Mouse (Mus musculus) testis, adult 2 months (tissue): ENCODE measurements around the gene Acot7.

ENCODE experiments used
- CTCF ChIP-seq: fragments of 200-500 bp; IDR thresholded peaks from 2 replicates; pipeline ENCODE4 v1.5.1; 2012; ENCODE audit warnings: low read depth, mild to moderate bottlenecking, inconsistent platforms, low read length, moderate library complexity; ENCODE audit not compliant: control insufficient read depth, insufficient read depth, insufficient replicate concordance
- POLR2A ChIP-seq: fragments of 200-500 bp; IDR thresholded peaks from 2 replicates; pipeline ENCODE4 v1.6.1; 2012; ENCODE audit warnings: low read depth, mild to moderate bottlenecking, inconsistent platforms, low read length, moderate library complexity; ENCODE audit not compliant: control insufficient read depth

DNA sequence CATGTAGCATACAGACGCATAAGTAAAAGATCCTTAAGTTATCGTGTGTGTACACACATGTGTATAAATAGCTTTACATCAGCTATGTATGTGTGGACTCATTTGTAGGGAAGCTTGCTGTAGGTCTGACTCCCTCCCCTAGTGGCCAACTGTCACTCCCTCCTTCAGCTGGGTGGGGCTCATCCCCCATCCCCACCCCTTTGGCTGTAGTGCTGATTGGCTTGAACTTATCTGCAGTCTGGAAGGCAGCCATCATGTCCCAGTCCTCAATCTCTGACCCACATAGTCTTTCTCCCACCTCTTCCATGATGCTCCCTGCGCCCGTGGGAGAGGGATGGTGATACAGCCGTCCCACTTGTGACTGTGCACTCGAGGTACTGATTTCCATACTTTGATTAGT is 26.7 kb downstream of the Acot7 start:
- no peak for TF ChIP-seq POLR2A
- no peak for TF ChIP-seq CTCF
